Mouse (Mus musculus) gastrocnemius, adult 18-20 months (tissue): ENCODE measurements around the gene Il16. TPM values are rescaled to one million over a fixed set of nuclear protein-coding genes. Genes with fewer than 3 reads are reported as not detected.

Source experiments
- DNase-seq: peaks from one replicate; pipeline ENCODE4 v3.0.0; 2021; ENCODE audit warnings: low spot score
- total RNA-seq, 2 experiments: library from RNA; stranded (reverse); gene quantifications; 2 replicates each; pipeline ENCODE4 v1.2.3; 2021

The Il16 gene
- total RNA-seq, 2 experiments from 2014 or later = 1.5 to 2.2 TPM

- DNase-seq = no peak
These were observed 49.9 kb downstream of the Il16 start for GRCm38 (mm10) chr7:83695449-83696212.

GRCm38 (mm10) chr7:83682640-83683274, 62.8 kb downstream of the Il16 start:
- DNase-seq = no peak

GRCm38 (mm10) chr7:83678506-83678905, 67.0 kb downstream of the Il16 start:
- no peak for DNase-seq

GRCm38 (mm10) chr7:83677296-83677695, 68.2 kb downstream of the Il16 start:
- no peak for DNase-seq

GRCm38 (mm10) chr7:83675545-83676254, 69.8 kb downstream of the Il16 start:
- no peak for DNase-seq

- no peak for DNase-seq
These were observed 74.0 kb downstream of the Il16 start for GRCm38 (mm10) chr7:83671573-83671972.

GRCm38 (mm10) chr7:83668724-83669123, 76.8 kb downstream of the Il16 start:
- DNase-seq = peak; percentile 38

- DNase-seq = no peak
These were observed 77.4 kb downstream of the Il16 start for GRCm38 (mm10) chr7:83667936-83668645.

GRCm38 (mm10) chr7:83666087-83666595, 79.4 kb downstream of the Il16 start:
- no peak for DNase-seq

GRCm38 (mm10) chr7:83662711-83663375, 82.7 kb downstream of the Il16 start:
- no peak for DNase-seq

- no peak for DNase-seq
These were observed 83.8 kb downstream of the Il16 start for GRCm38 (mm10) chr7:83661763-83662162.

GRCm38 (mm10) chr7:83661031-83661430, 84.5 kb downstream of the Il16 start:
- no peak for DNase-seq

GRCm38 (mm10) chr7:83660273-83660691, 85.2 kb downstream of the Il16 start:
- DNase-seq = no peak

- DNase-seq = peak; percentile 21
These were observed 86.1 kb downstream of the Il16 start for GRCm38 (mm10) chr7:83659159-83660065.

GRCm38 (mm10) chr7:83658716-83659115, 86.8 kb downstream of the Il16 start:
- DNase-seq = no peak

GRCm38 (mm10) chr7:83654938-83655630, 90.4 kb downstream of the Il16 start:
- no peak for DNase-seq

GRCm38 (mm10) chr7:83654196-83654595, 91.3 kb downstream of the Il16 start:
- no peak for DNase-seq

- no peak for DNase-seq
These were observed 91.9 kb downstream of the Il16 start for GRCm38 (mm10) chr7:83653605-83654051.

- no peak for DNase-seq
These were observed 93.0 kb downstream of the Il16 start for GRCm38 (mm10) chr7:83652498-83652897.
